ENCODE assay signal across 19 mouse cellular contexts in genomic region chr7:73629182-73629581, GRCm38 (mm10).
DNase-seq lines count a peak whose midpoint lies in the region.
"Had no signal": no experiment of that assay in that cellular context is flagged by ENCODE, and none has a peak within 500 bp of the region (broad histone marks: within the 10 kb centered on the region; RNA-seq: fewer than 3 reads in every experiment).

No protein-coding gene starts in this region.

- no peaks in the 10 kb centered on the region for H3K36me3 ChIP-seq in limb, embryonic 10.5 days
- H3K36me3 ChIP-seq: G1E had no signal

- H3K4me3 ChIP-seq in limb, embryonic 10.5 days: no peak overlapping the region

- H3K27me3 ChIP-seq in limb, embryonic 10.5 days (ENCODE audit: low read depth, poor library complexity, severe bottlenecking): no peaks in the 10 kb centered on the region
- H3K27me3 ChIP-seq: CH12.LX, Patski had no signal

- H3K9me3 ChIP-seq in limb, embryonic 10.5 days (replicated peaks): no peaks in the 10 kb centered on the region
- H3K9me3 ChIP-seq: G1E had no signal

- peaks cover 24% of the 10 kb centered on the region for H3K4me1 ChIP-seq in limb, embryonic 10.5 days

- DNase-seq in R1 (ENCODE audit: low read depth, low spot score) (peak; percentile 77), ZHBTc4 (ENCODE audit: low read depth, low spot score) (peak; percentile 47)
- no peak for DNase-seq in limb, embryonic 10.5 days (ENCODE audit: low spot score)
- no peak for DNase-seq in adrenal gland, postnatal 14 days
- DNase-seq: adrenal gland, adult 2 months; adrenal gland, adult 8-10 months; adrenal gland, postnatal 10 days; adrenal gland, postnatal 25 days; adrenal gland, postnatal 36 days; B cell, adult 2 months; cerebellum, adult 11 months; cerebellum, adult 11-12 months; cerebellum, adult 18-20 months; cerebellum, adult 2 months; cerebellum, adult 8-10 months; cerebellum, adult 9-10 months had no signal

- WGBS in limb, embryonic 10.5 days: 88% methylated on average over 2 of the region's 2 CpGs

- no peak overlapping the region for H3K27ac ChIP-seq in limb, embryonic 10.5 days

Comparison
In these comparisons a context has a peak if more than half of its experiments do, and no peak if none do; other contexts are left out.
1. DNase-seq: peak in R1 (single experiment) and ZHBTc4 (single experiment); none in limb, embryonic 10.5 days (single experiment) and adrenal gland, postnatal 14 days (single experiment).